Mouse (Mus musculus): ENCODE measurements around the gene Acap1. TPM values are rescaled to one million over a fixed set of nuclear protein-coding genes. Genes with fewer than 3 reads are reported as not detected.

Acap1 gene
- polyA plus RNA-seq, 1 experiment from 2014 or later, result 0.17 TPM

DNA sequence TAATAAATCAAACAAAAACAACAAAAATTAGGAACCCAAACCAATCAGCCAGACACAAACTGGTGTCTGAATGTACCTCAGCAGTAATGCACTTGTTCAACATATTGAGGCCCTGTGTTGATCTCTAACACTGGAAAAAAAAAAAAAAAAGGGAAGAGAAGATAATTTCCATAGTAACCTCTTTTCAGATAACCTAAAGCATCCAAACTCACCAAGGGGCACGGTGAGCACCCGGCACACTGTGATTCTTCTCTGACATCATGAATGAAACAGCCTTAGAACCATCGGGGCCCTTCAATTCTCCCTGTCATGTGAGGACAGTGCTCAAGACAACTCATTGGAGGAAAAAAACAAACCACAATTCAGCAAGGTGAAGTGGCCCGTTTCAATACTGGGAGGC is 34.4 kb upstream of the Acap1 start:
- no peaks in the 10 kb centered on the region for H3K4me1 ChIP-seq (ENCODE audit: control insufficient read depth, insufficient read depth, low read length)
- H3K4me3 ChIP-seq (replicated peaks; ENCODE audit: low read depth, low read length), result no peak overlapping the region
- no peak overlapping the region for H3K27ac ChIP-seq (replicated peaks; ENCODE audit: low read depth, low read length)
- no peaks in the 10 kb centered on the region for H3K36me3 ChIP-seq (ENCODE audit: control insufficient read depth, insufficient read depth, low read length)
- no peak for ATAC-seq (ENCODE audit: low FRiP score, low TSS enrichment)
- no peak overlapping the region for H3K9ac ChIP-seq (replicated peaks; ENCODE audit: low read length)
- WGBS, result 89% methylated on average over 4 of the region's 4 CpGs
- H3K4me2 ChIP-seq (ENCODE audit: low read length), result no peak overlapping the region
- H3K9me3 ChIP-seq (ENCODE audit: control insufficient read depth, low read length), result no peaks in the 10 kb centered on the region
- DNase-seq, result no peak
- no peaks in the 10 kb centered on the region for H3K27me3 ChIP-seq (ENCODE audit: control insufficient read depth, insufficient read depth, low read length)

DNA sequence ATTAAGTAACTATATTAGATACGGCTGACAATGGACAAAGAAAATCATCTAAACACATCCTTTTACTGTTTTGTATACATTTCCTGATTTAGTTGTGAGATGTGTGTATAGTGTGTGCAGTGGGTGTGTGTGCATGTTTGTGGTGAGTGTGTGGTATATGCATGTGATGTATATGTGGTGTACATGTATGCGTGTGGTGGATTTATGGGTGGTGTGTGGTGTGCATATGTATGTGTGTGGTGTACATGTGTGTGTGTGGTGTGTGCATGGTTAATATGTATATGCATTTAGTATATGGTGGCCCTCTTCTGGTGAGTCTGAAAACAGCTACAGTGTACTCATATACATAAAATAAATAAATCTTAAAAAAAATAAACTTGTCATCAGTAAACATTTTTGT is 32.2 kb upstream of the Acap1 start:
- H3K4me1 ChIP-seq (ENCODE audit: control insufficient read depth, insufficient read depth, low read length), result 0 out of 2 replicates have a peak, but pooled peaks cover 1% of the 10 kb centered on the region
- ATAC-seq (ENCODE audit: low FRiP score, low TSS enrichment) (no peak), DNase-seq (no peak)
- 97% methylated on average over 2 of the region's 2 CpGs for WGBS
- no peak overlapping the region for H3K27ac ChIP-seq (replicated peaks; ENCODE audit: low read depth, low read length)
- H3K9me3 ChIP-seq (ENCODE audit: control insufficient read depth, low read length), result no peaks in the 10 kb centered on the region
- H3K4me3 ChIP-seq (replicated peaks; ENCODE audit: low read depth, low read length), result no peak overlapping the region
- no peaks in the 10 kb centered on the region for H3K27me3 ChIP-seq (ENCODE audit: control insufficient read depth, insufficient read depth, low read length)
- no peak overlapping the region for H3K9ac ChIP-seq (replicated peaks; ENCODE audit: low read length)
- H3K36me3 ChIP-seq (ENCODE audit: control insufficient read depth, insufficient read depth, low read length), result no peaks in the 10 kb centered on the region
- H3K4me2 ChIP-seq (ENCODE audit: low read length), result no peak overlapping the region

DNA sequence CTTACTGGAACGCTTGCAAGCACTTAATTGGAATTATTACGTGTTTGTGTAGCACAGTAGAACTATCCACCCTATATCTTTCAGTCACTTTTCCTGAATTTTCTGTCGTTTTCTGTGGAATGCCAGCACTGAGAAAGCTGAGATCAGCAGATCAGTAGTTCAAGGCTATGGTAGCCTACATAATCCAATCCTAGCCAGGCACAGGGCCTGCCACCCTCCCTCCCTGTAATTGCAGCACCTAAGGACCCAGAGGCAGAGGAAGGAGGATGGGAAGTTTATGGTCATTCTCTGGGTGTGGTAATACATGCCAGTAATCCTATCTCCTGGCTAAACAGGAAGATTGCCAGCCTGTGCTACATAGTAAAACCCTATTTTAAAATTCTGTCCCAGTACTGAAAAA is 27.5 kb upstream of the Acap1 start:
- Histone ChIP-seq H3K27me3 (ENCODE audit: control insufficient read depth, insufficient read depth, low read length) (no peaks in the 10 kb centered on the region), H3K4me2 (ENCODE audit: low read length) (peak overlapping the region; percentile 64; the same call in 1 of the 2 replicates), H3K9me3 (ENCODE audit: control insufficient read depth, low read length) (no peaks in the 10 kb centered on the region), H3K4me1 (ENCODE audit: control insufficient read depth, insufficient read depth, low read length) (peaks cover 9% of the 10 kb centered on the region), H3K4me3 (replicated peaks; ENCODE audit: low read depth, low read length) (no peak overlapping the region), H3K36me3 (ENCODE audit: control insufficient read depth, insufficient read depth, low read length) (peaks cover 13% of the 10 kb centered on the region), H3K27ac (replicated peaks; ENCODE audit: low read depth, low read length) (no peak overlapping the region; the same call in 1 of the 2 replicates), H3K9ac (replicated peaks; ENCODE audit: low read length) (peak overlapping the region; percentile 52; the same call in 1 of the 2 replicates)
- WGBS, result 69% methylated on average over 3 of the region's 3 CpGs
- DNase-seq (no peak), ATAC-seq (ENCODE audit: low FRiP score, low TSS enrichment) (no peak)

DNA sequence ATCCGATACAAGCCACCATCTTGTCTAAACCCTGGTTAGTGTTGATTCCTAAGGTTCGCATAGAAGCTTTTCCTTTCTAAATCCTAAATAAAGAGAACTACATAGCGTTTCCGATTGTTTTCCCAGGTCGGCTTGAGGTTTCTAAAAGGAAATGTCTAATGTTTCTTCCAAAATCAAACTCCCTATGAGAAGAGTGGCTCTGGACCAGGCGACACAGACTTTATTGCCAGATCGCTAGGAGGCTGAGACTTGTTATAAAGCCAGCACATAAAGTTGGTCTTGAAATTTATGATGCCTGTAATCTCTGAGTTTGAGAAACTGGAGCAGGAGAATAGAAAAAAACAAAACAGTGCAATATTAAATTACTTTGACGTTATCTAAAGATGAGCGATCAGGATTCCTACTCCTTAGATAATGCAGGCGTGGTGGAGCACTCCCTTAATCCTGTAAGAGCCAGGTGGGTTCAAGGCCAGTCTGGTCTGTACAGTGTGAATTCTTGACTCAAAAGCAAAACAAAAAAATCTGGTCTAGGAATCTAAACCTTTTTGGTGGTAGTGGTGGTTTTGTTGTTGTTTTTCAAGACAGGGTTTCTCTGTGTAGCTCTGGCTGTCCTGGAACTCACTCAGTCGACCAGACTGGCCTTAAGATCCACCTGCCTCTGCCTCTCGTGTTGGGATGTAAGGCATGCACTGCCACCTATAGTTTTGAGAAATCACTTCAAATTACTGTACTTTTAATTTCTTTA is 26.8 kb upstream of the Acap1 start:
- H3K27me3 ChIP-seq (ENCODE audit: control insufficient read depth, insufficient read depth, low read length), result no peaks in the 10 kb centered on the region
- ATAC-seq (ENCODE audit: low FRiP score, low TSS enrichment) (no peak), DNase-seq (no peak)
- 2% methylated on average over 12 of the region's 12 CpGs for WGBS
- no peaks in the 10 kb centered on the region for H3K9me3 ChIP-seq (ENCODE audit: control insufficient read depth, low read length)
- H3K4me3 ChIP-seq (replicated peaks; ENCODE audit: low read depth, low read length), result peak overlapping the region; percentile 91
- peaks cover 9% of the 10 kb centered on the region for H3K4me1 ChIP-seq (ENCODE audit: control insufficient read depth, insufficient read depth, low read length)
- peak overlapping the region; percentile 64 for H3K4me2 ChIP-seq (ENCODE audit: low read length)
- peak overlapping the region; percentile 87 for H3K27ac ChIP-seq (replicated peaks; ENCODE audit: low read depth, low read length)
- H3K36me3 ChIP-seq (ENCODE audit: control insufficient read depth, insufficient read depth, low read length), result peaks cover 19% of the 10 kb centered on the region
- peak overlapping the region; percentile 52 for H3K9ac ChIP-seq (replicated peaks; ENCODE audit: low read length)

DNA sequence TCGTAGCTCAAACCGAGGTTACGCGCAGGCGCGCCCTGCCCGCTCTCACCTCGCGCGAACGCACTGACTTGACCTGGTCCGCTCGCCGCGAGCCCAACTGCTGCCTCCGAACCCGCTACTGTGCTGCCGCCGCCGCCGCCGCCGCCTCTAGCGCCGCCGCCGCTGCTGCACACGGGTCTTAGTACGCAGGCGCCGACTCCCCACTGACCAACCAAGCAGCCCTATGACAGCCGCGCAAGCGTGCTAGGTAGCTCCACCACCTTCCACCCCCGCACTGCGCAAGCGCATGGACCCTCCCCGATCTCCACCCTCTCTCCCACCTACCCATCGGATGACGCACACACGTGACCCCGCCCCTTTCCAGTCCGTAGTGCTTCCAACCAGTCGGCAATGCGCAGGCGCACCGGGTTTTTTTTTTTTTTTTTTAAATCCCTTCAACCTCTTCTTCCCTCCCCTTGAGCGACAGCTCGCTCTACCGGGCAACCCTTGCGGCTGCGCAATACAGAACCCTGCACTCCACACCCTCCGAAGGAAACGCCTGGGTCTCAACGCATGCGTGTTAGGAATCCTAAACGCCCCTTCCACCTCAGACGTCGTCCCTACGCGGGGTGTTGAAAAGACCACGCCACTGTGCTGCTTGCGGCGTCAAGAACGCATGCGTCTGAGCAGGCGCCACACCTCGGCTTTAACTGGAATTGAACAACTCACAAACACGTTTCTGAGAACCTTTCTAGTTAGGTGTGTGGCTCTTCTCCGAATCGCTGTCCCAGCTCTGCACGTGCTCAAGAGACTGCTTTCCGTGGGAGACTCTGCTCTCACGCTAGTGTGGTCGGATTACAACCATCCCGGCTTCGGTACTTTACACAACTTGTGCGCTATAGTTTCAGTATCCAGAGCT is 26.0 kb upstream of the Acap1 start, which contains the start of gene Eif5a:
Gene Eif5a, minus strand, starts transcription at position 845 of the 898 bp plus-strand sequence.
- ATAC-seq (ENCODE audit: low FRiP score, low TSS enrichment) (peak; percentile 97), DNase-seq (peak; percentile 100)
- WGBS, result under 1% methylated on average over 78 of the region's 78 CpGs
- H3K27me3 ChIP-seq (ENCODE audit: control insufficient read depth, insufficient read depth, low read length), result no peaks in the 10 kb centered on the region
- peaks cover 27% of the 10 kb centered on the region for H3K36me3 ChIP-seq (ENCODE audit: control insufficient read depth, insufficient read depth, low read length)
- H3K4me2 ChIP-seq (ENCODE audit: low read length), result peak within 1 kb of the TSS; percentile 99
- H3K9me3 ChIP-seq (ENCODE audit: control insufficient read depth, low read length), result no peaks in the 10 kb centered on the region
- H3K27ac ChIP-seq (replicated peaks; ENCODE audit: low read depth, low read length), result peak within 1 kb of the TSS; percentile 94
- peak within 1 kb of the TSS; percentile 91 for H3K4me3 ChIP-seq (replicated peaks; ENCODE audit: low read depth, low read length)
- peaks cover 9% of the 10 kb centered on the region for H3K4me1 ChIP-seq (ENCODE audit: control insufficient read depth, insufficient read depth, low read length)
- peak within 1 kb of the TSS; percentile 86 for H3K9ac ChIP-seq (replicated peaks; ENCODE audit: low read length)

DNA sequence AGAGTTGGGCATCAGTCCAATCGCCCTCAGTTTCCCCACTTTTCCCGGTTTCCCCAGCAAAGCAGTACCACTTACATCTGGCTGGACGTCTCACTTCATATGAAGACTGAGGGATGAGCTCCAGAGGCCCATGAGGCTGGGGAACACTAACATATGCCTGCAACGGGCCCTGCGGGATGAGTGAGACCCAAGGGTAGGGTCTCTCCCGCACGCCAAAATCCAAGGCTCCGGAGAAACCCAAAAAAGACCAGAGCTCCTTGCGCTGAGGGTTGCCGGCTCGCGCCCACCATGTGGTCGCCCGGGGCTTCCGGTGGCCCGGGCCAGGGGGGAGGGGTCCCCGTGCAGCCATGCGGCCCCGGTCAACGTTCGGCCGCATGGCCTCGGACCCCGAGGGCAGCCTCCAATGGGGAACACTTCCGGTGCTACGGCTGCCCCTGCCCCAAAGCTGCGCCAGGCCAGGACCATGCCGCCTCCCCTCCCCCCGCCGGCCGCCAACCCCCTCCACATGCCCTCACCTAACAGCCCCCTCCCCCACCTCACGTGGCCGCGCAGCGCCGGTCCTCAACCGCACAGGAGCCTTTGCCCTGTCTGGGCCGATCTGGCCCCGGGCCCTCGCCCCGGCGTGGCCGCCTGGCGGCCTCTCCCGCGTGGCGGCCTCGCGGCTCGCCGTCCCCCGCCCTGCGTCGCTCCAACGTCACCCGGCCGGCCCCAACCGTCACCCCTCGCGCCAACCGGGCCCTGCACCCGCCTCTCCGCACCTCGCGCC is 25.1 kb upstream of the Acap1 start:
- H3K4me1 ChIP-seq (ENCODE audit: control insufficient read depth, insufficient read depth, low read length), result peaks cover 9% of the 10 kb centered on the region
- no peaks in the 10 kb centered on the region for H3K27me3 ChIP-seq (ENCODE audit: control insufficient read depth, insufficient read depth, low read length)
- peak overlapping the region; percentile 91 for H3K4me3 ChIP-seq (replicated peaks; ENCODE audit: low read depth, low read length)
- DNase-seq, result peak; percentile 53
- no peaks in the 10 kb centered on the region for H3K9me3 ChIP-seq (ENCODE audit: control insufficient read depth, low read length)
- peak overlapping the region; percentile 94 for H3K27ac ChIP-seq (replicated peaks; ENCODE audit: low read depth, low read length)
- WGBS, result under 1% methylated on average over 64 of the region's 65 CpGs
- H3K9ac ChIP-seq (replicated peaks; ENCODE audit: low read length), result peak overlapping the region; percentile 86
- H3K4me2 ChIP-seq (ENCODE audit: low read length), result peak overlapping the region; percentile 99
- H3K36me3 ChIP-seq (ENCODE audit: control insufficient read depth, insufficient read depth, low read length), result peaks cover 36% of the 10 kb centered on the region
- peak; percentile 41 for ATAC-seq (ENCODE audit: low FRiP score, low TSS enrichment)

DNA sequence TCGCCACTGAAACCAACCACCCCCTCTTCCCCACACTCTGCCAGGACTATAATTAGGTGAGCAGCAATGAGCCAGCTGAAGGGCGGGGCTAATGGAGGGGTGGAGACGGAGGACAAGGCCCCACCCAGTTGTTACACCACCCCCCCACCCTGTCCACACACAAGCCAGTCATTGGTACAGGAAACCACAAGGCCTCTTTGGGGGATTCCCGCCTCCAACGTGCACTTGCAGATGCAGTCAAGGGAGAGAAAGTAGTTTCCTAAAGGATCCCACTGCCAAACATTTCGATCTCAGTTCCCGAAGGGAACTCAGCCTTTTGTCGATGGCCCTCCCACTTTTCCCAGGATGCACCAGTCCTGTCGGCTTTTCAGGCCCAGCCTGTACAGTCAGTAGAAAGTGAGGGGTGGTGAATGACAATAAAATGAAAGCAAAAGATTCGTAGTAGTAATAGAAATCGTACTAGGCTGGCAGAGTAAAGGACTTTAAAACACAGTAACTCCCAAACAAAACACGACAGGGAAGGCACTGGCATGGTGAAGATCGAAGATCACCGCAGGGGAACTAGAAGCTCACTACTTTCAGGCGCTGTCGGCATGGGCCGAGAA is 24.4 kb upstream of the Acap1 start:
- Histone ChIP-seq H3K4me2 (ENCODE audit: low read length) (peak overlapping the region; percentile 99), H3K36me3 (ENCODE audit: control insufficient read depth, insufficient read depth, low read length) (peaks cover 42% of the 10 kb centered on the region), H3K4me3 (replicated peaks; ENCODE audit: low read depth, low read length) (peak overlapping the region; percentile 91), H3K9me3 (ENCODE audit: control insufficient read depth, low read length) (no peaks in the 10 kb centered on the region), H3K27ac (replicated peaks; ENCODE audit: low read depth, low read length) (peak overlapping the region; percentile 94; the same call in 1 of the 2 replicates), H3K9ac (replicated peaks; ENCODE audit: low read length) (peak overlapping the region; percentile 86), H3K4me1 (ENCODE audit: control insufficient read depth, insufficient read depth, low read length) (peaks cover 16% of the 10 kb centered on the region), H3K27me3 (ENCODE audit: control insufficient read depth, insufficient read depth, low read length) (no peaks in the 10 kb centered on the region)
- DNase-seq (peak; percentile 68), ATAC-seq (ENCODE audit: low FRiP score, low TSS enrichment) (no peak)
- WGBS, result 3% methylated on average over 17 of the region's 17 CpGs

DNA sequence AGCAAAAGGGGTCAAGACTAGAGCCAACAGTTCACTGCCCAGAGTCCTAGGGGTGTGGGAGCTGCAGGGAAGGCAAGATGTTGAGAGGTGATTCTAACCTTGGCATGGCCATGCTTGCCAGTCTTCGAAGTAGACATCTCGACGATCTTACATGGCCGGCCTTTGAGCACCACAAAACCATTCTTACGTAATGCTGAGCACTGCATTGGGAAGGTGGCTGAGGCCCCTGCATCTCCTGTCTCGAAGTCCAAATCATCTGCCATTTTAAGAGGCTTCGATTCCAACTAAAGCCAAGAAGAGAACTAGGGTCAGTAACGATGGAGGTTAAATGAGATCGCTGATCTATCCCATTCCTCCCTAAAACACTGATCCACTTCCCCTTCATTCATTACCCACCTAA is 23.7 kb upstream of the Acap1 start:
- no peak overlapping the region for H3K27ac ChIP-seq (replicated peaks; ENCODE audit: low read depth, low read length)
- 86% methylated on average over 9 of the region's 9 CpGs for WGBS
- DNase-seq, result no peak
- peaks cover 21% of the 10 kb centered on the region for H3K4me1 ChIP-seq (ENCODE audit: control insufficient read depth, insufficient read depth, low read length)
- no peak for ATAC-seq (ENCODE audit: low FRiP score, low TSS enrichment)
- H3K9ac ChIP-seq (replicated peaks; ENCODE audit: low read length), result 0 out of 2 replicates have a peak overlapping the region, but pooled peaks have one; percentile 86
- peak overlapping the region; percentile 99 for H3K4me2 ChIP-seq (ENCODE audit: low read length)
- no peaks in the 10 kb centered on the region for H3K9me3 ChIP-seq (ENCODE audit: control insufficient read depth, low read length)
- peaks cover 42% of the 10 kb centered on the region for H3K36me3 ChIP-seq (ENCODE audit: control insufficient read depth, insufficient read depth, low read length)
- no peaks in the 10 kb centered on the region for H3K27me3 ChIP-seq (ENCODE audit: control insufficient read depth, insufficient read depth, low read length)
- H3K4me3 ChIP-seq (replicated peaks; ENCODE audit: low read depth, low read length), result no peak overlapping the region
